Mouse (Mus musculus) stomach, postnatal 0 days (tissue): Measurements from ENCODE around the gene Srrt. TPM values are rescaled to one million over a fixed set of nuclear protein-coding genes. Genes with fewer than 3 reads are reported as not detected.
"Not testable (repeated sequence)": the region's sequence is repeated elsewhere in the genome, so short reads cannot be mapped to it uniquely, and the experiment has no call there.

Experiments
- ATAC-seq: fragments of 200-750 bp; cut with Nextera tagmentation; 2 replicates; pipeline ENCODE4 v1.8.0; 2017; ENCODE audit not compliant: low FRiP score, low TSS enrichment
- DNase-seq: peaks from one replicate; pipeline ENCODE4 v3.0.0-alpha.2; 2016; ENCODE audit warnings: low spot score
- H3K27ac ChIP-seq: fragments of 300-500 bp; sonication (generic); replicated peaks from 2 replicates; pipeline ENCODE4 v1.5.1; 2014; ENCODE audit warnings: mild to moderate bottlenecking, control low read depth
- H3K27me3 ChIP-seq: fragments of 300-500 bp; sonication (generic); 2 replicates; pipeline ENCODE4 v1.6.1; 2014; ENCODE audit warnings: low read length; ENCODE audit not compliant: control insufficient read depth, insufficient read depth
- H3K36me3 ChIP-seq: fragments of 300-500 bp; sonication (generic); 2 replicates; pipeline ENCODE4 v1.6.1; 2014; ENCODE audit warnings: low read length, mixed read lengths; ENCODE audit not compliant: control insufficient read depth, insufficient read depth
- H3K4me1 ChIP-seq: fragments of 300-500 bp; sonication (generic); replicated peaks from 2 replicates; pipeline ENCODE4 v1.6.1; 2014; ENCODE audit warnings: antibody characterized with exemption; ENCODE audit not compliant: control insufficient read depth, insufficient read depth
- H3K4me2 ChIP-seq: fragments of 300-500 bp; sonication (generic); replicated peaks from 2 replicates; pipeline ENCODE4 v1.6.1; 2014; ENCODE audit warnings: low read depth, mild to moderate bottlenecking, control low read depth, moderate library complexity
- H3K4me3 ChIP-seq: fragments of 300-500 bp; sonication (generic); 2 replicates; pipeline ENCODE4 v1.5.1; 2014; ENCODE audit warnings: low read depth, low read length, control low read depth
- H3K9ac ChIP-seq: fragments of 300-500 bp; sonication (generic); 2 replicates; pipeline ENCODE4 v1.6.1; 2014; ENCODE audit warnings: mild to moderate bottlenecking, low read length, control low read depth, mixed read lengths
- H3K9me3 ChIP-seq: fragments of 300-500 bp; sonication (generic); 2 replicates; pipeline ENCODE4 v1.6.1; 2016; ENCODE audit warnings: low read length; ENCODE audit not compliant: control insufficient read depth
- CTCF ChIP-seq: IDR thresholded peaks from 2 replicates; pipeline ENCODE4 v1.5.1; 2016; ENCODE audit warnings: antibody characterized with exemption, low read depth, mild to moderate bottlenecking, moderate library complexity
- EP300 ChIP-seq: optimal IDR thresholded peaks from 2 replicates; pipeline ENCODE3; 2016; ENCODE audit warnings: antibody characterized with exemption
- WGBS: fragments of 180-500 bp; shearing (Covaris S2); extraction: QIAGEN DNeasy Blood & Tissue Kit; methylation state at CpG from one replicate; pipeline ENCODE4 v1.1.7; 2014; 5-methylcytosine and 5-hydroxymethylcytosine counted together
- polyA plus RNA-seq: library from polyadenylated mRNA; unstranded; fragments of >200 nt; fragmentation: Nextera tagmentation; extraction: Ambion mirVana; gene quantifications from 2 replicates; pipeline ENCODE4 v1.2.1, GENCODE M21; 2015

Gene Srrt
- polyA plus RNA-seq, 1 experiment from 2014 or later = 29.3 TPM

DNA sequence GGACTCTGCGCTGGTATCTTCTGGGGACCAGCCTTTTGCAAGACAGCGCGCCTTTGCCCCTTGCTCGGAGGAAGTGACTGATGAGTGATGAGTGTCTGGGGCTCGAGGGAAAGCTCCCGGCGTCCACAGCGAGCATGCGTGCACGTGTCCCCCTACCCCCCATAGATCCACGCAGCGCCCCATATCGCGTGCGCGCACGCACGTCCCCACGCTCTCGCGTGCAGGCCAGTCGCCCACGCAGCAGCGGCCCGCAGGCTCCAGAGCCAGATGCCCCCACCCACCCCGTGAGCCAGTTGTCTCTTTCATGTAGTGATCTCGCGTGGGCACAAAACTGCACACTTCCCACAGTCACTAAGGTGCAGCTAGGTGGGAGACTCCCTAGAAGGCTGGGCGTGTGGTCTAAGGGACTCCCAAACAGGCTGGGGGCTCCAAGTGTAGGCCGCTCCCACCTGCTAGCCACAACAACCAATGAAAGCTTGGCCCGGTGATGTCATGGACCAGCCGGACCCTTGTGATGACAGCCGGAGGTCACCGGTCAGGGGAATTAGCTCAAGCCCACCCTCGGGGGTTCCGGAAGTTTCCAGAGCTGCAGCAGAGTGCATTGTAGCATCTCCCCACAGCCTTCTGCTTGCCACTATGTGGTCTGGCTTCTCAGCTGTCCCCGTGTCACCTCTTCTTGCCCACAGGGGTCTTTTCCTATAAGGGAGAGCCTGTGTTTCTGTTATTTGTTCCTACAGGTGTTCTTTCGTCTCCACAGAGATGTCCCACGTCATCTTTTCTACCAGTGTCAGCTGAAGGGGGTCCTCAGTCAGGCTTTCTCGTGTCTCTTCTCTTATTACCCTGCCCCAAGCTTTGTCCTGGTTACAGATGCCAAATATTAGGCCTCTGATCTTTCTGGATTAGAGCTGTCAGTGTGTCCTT lies 20.2 kb downstream of the Srrt start, which contains the start of gene Ache:
TSS of gene Ache (plus strand) at position 488 of the 921 bp plus-strand sequence.
- H3K27ac ChIP-seq = no peak within 1 kb of the TSS
- peak within 1 kb of the TSS; percentile 64 for H3K4me2 ChIP-seq
- no peaks in the 10 kb centered on the region; the same call in 1 of the 2 replicates for H3K27me3 ChIP-seq
- peak within 1 kb of the TSS; percentile 33 for H3K4me3 ChIP-seq
- WGBS = 4% methylated on average over 40 of the region's 40 CpGs
- DNase-seq (no peak), ATAC-seq (no peak)
- H3K9me3 ChIP-seq = no peaks in the 10 kb centered on the region
- peak within 1 kb of the TSS; percentile 52 for H3K9ac ChIP-seq
- peaks cover 10% of the 10 kb centered on the region for H3K4me1 ChIP-seq
- no peaks in the 10 kb centered on the region for H3K36me3 ChIP-seq
- TF ChIP-seq CTCF = 0 out of 2 replicates have a peak, but pooled peaks have one; percentile 1
- TF ChIP-seq EP300 = no peak

- peak; percentile 33; the same call in 1 of the 2 replicates for ATAC-seq
- no peak overlapping the region for H3K27ac ChIP-seq
- peak overlapping the region; percentile 54 for H3K4me2 ChIP-seq
- DNase-seq = peak; percentile 87
- H3K9ac ChIP-seq = no peak overlapping the region
- peak overlapping the region; percentile 23; the same call in 1 of the 2 replicates for H3K4me3 ChIP-seq
- H3K36me3 ChIP-seq = no peaks in the 10 kb centered on the region
- peaks cover 10% of the 10 kb centered on the region for H3K4me1 ChIP-seq
- H3K9me3 ChIP-seq = no peaks in the 10 kb centered on the region
- no peaks in the 10 kb centered on the region; the same call in 1 of the 2 replicates for H3K27me3 ChIP-seq
- WGBS = under 1% methylated on average over 15 of the region's 16 CpGs
- peak; percentile 88 for TF ChIP-seq CTCF
- TF ChIP-seq EP300 = no peak
Observed at GRCm38 (mm10) chr5:137286655-137287031, 20.8 kb downstream of the Srrt start.

GRCm38 (mm10) chr5:137285986-137286385 lies 21.5 kb downstream of the Srrt start:
- WGBS = 36% methylated on average over 7 of the region's 7 CpGs
- DNase-seq (no peak), ATAC-seq (no peak)
- no peaks in the 10 kb centered on the region for H3K9me3 ChIP-seq
- H3K4me1 ChIP-seq = peaks cover 10% of the 10 kb centered on the region
- no peak overlapping the region for H3K4me2 ChIP-seq
- no peaks in the 10 kb centered on the region for H3K36me3 ChIP-seq
- H3K4me3 ChIP-seq = no peak overlapping the region
- no peak overlapping the region for H3K9ac ChIP-seq
- H3K27ac ChIP-seq = no peak overlapping the region
- no peaks in the 10 kb centered on the region; the same call in 1 of the 2 replicates for H3K27me3 ChIP-seq
- TF ChIP-seq CTCF = no peak
- no peak for TF ChIP-seq EP300

- DNase-seq (peak; percentile 69), ATAC-seq (no peak)
- no peaks in the 10 kb centered on the region; the same call in 1 of the 2 replicates for H3K27me3 ChIP-seq
- no peaks in the 10 kb centered on the region for H3K9me3 ChIP-seq
- no peak overlapping the region for H3K9ac ChIP-seq
- H3K4me3 ChIP-seq = no peak overlapping the region
- no peak overlapping the region for H3K27ac ChIP-seq
- 61% methylated on average over 5 of the region's 5 CpGs for WGBS
- peaks cover 10% of the 10 kb centered on the region for H3K4me1 ChIP-seq
- no peaks in the 10 kb centered on the region for H3K36me3 ChIP-seq
- TF ChIP-seq CTCF = peak; percentile 79
- TF ChIP-seq EP300 = no peak
- no peak overlapping the region for H3K4me2 ChIP-seq
Observed at GRCm38 (mm10) chr5:137285045-137285444, 22.4 kb downstream of the Srrt start.

GRCm38 (mm10) chr5:137284411-137284810 lies 23.1 kb downstream of the Srrt start:
- not testable (repeated sequence) for H3K9ac ChIP-seq, H3K27ac ChIP-seq, H3K4me3 ChIP-seq, ATAC-seq, H3K4me2 ChIP-seq, DNase-seq, H3K4me1 ChIP-seq, H3K36me3 ChIP-seq, H3K9me3 ChIP-seq, H3K27me3 ChIP-seq
- WGBS = 78% methylated on average over 5 of the region's 6 CpGs
